Mouse (Mus musculus) heart, postnatal 0 days (tissue): ENCODE results near the gene Galnt7.

Experiments
- CTCF ChIP-seq: IDR thresholded peaks from 2 replicates; pipeline ENCODE4 v1.5.1; 2016; ENCODE audit warnings: antibody characterized with exemption, control low read depth, low read depth
- EP300 ChIP-seq: IDR thresholded peaks from 2 replicates; pipeline ENCODE4 v1.6.1; 2016; ENCODE audit warnings: antibody characterized with exemption, low read depth

- TF ChIP-seq CTCF = no peak
- TF ChIP-seq EP300 = no peak
Measured at GRCm38 (mm10) chr8:57602511-57602910, 50.3 kb downstream of the Galnt7 start.
